Mouse (Mus musculus) forebrain, embryonic 15.5 days (tissue): ENCODE results near the gene Pcbp4. TPM values are rescaled to one million over a fixed set of nuclear protein-coding genes. Genes with fewer than 3 reads are reported as not detected.
A peak's percentile ranks its signal among the peaks of the same experiment; 100 is the strongest.

Experiments used
- ATAC-seq: fragments of 200-750 bp; cut with Nextera tagmentation; replicated peaks from 2 replicates; pipeline ENCODE4 v1.8.0; 2017; ENCODE audit warnings: mild to moderate bottlenecking, moderate TSS enrichment, moderate library complexity
- H3K27ac ChIP-seq: fragments of 300-500 bp; sonication (generic); replicated peaks from 2 replicates; pipeline ENCODE4 v1.5.1; 2015; ENCODE audit warnings: mild to moderate bottlenecking, inconsistent platforms
- H3K27me3 ChIP-seq: fragments of 300-500 bp; sonication (generic); 2 replicates; pipeline ENCODE4 v1.6.1; 2015; ENCODE audit warnings: inconsistent platforms
- H3K36me3 ChIP-seq: fragments of 300-500 bp; sonication (generic); 2 replicates; pipeline ENCODE4 v1.6.1; 2015; ENCODE audit warnings: mild to moderate bottlenecking, inconsistent platforms
- H3K4me1 ChIP-seq: fragments of 300-500 bp; sonication (generic); 2 replicates; pipeline ENCODE4 v1.6.1; 2015; ENCODE audit warnings: inconsistent platforms
- H3K4me2 ChIP-seq: fragments of 300-500 bp; sonication (generic); replicated peaks from 2 replicates; pipeline ENCODE4 v1.6.1; 2015; ENCODE audit warnings: mild to moderate bottlenecking, inconsistent platforms
- H3K4me3 ChIP-seq: fragments of 300-500 bp; sonication (generic); 2 replicates; pipeline ENCODE4 v1.5.1; 2015; ENCODE audit warnings: mild to moderate bottlenecking, inconsistent platforms
- H3K9ac ChIP-seq: fragments of 300-500 bp; sonication (generic); replicated peaks from 2 replicates; pipeline ENCODE4 v1.6.1; 2015; ENCODE audit warnings: mild to moderate bottlenecking, inconsistent platforms
- H3K9me3 ChIP-seq: fragments of 300-500 bp; sonication (generic); 2 replicates; pipeline ENCODE4 v1.6.1; 2016; ENCODE audit warnings: inconsistent platforms
- WGBS: fragments of 180-500 bp; shearing (Covaris S2); methylation state at CpG from one replicate; pipeline ENCODE4 v1.1.7; 2015; ENCODE audit warnings: mixed read lengths; 5-methylcytosine and 5-hydroxymethylcytosine counted together
- polyA plus RNA-seq: library from polyadenylated mRNA; unstranded; fragments of >200 nt; fragmentation: Nextera tagmentation; extraction: Ambion mirVana; gene quantifications from 2 replicates; pipeline ENCODE4 v1.2.1, GENCODE M21; 2015

Gene Pcbp4
- polyA plus RNA-seq: 251 and 266 TPM in 2 replicates

DNA sequence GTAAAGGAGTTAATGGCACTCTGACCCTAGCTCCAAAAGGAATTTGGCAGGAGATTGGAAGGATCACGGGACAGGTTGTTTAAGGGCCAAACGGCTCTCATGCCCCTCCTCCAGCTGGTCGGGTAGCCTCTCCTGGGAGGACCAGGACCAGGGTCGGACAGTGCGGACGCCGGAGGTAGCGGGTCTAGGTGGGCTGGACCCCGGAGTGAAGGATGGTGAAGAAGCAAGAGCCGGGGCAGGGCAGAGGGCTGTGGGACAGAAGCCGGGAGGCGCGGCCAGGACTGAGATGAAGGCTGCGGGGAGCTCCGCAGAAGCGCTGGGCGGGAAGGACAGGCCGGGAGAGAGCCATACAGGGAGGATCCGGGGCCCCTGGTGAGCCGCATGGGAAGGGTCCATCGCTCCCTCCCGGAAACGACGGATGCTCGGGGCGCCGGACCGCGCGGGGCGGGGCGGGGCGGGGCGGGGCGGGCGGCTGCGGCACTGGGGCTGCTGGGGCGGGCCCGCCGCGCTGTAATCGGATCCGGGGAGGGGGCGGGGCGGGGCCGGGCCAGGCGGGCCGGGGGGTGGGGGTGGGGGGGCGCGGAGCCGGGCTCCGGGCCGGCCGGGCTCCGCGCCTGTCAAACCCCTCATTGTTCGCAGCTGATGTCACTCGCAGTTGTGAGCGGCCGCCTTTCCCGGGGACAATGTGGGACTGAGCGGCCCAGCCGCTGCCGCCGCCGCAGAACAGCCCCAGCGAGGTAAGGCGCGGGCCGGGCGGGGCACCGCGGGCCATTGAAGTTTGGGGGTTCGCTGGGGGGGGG, at the start of gene Pcbp4:
Pcbp4 (plus strand) TSS at position 21 of the 800 bp plus-strand sequence.
- Histone ChIP-seq H3K27ac (peak within 1 kb of the TSS; percentile 93), H3K4me2 (peak within 1 kb of the TSS; percentile 96), H3K9ac (peak within 1 kb of the TSS; percentile 88), H3K4me1 (peaks cover 63% of the 10 kb centered on the region), H3K36me3 (no peaks in the 10 kb centered on the region), H3K9me3 (no peaks in the 10 kb centered on the region), H3K27me3 (no peaks in the 10 kb centered on the region), H3K4me3 (peak within 1 kb of the TSS; percentile 77)
- WGBS: 1% methylated on average over 51 of the region's 74 CpGs
- peak; percentile 72 for ATAC-seq

DNA sequence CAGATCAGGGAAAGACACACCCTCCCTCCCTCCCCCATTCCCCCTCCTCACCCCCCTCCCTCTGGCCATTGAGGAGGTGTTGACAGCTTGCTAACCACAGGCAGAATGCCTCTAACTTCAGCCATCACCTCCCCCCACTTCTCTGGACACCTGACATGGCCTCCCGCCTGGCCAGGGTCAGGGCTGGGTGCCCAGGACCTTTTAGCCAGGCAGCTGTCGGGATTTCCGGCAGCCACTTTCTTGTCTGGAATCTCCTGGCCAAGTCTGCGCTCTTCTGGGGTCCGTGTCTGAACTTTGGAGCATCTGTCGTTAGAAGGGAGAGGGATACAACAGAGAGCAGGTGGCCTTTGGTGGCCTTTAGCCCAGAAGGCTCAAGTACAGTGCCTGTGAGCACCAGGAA, 47.8 kb upstream of the Pcbp4 start:
- 47% methylated on average over 6 of the region's 6 CpGs for WGBS
- Histone ChIP-seq H3K36me3 (no peaks in the 10 kb centered on the region), H3K27ac (no peak overlapping the region), H3K9ac (no peak overlapping the region), H3K4me1 (peaks cover 5% of the 10 kb centered on the region; the same call in 1 of the 2 replicates), H3K4me3 (no peak overlapping the region), H3K9me3 (no peaks in the 10 kb centered on the region), H3K27me3 (no peaks in the 10 kb centered on the region), H3K4me2 (no peak overlapping the region)
- no peak for ATAC-seq

DNA sequence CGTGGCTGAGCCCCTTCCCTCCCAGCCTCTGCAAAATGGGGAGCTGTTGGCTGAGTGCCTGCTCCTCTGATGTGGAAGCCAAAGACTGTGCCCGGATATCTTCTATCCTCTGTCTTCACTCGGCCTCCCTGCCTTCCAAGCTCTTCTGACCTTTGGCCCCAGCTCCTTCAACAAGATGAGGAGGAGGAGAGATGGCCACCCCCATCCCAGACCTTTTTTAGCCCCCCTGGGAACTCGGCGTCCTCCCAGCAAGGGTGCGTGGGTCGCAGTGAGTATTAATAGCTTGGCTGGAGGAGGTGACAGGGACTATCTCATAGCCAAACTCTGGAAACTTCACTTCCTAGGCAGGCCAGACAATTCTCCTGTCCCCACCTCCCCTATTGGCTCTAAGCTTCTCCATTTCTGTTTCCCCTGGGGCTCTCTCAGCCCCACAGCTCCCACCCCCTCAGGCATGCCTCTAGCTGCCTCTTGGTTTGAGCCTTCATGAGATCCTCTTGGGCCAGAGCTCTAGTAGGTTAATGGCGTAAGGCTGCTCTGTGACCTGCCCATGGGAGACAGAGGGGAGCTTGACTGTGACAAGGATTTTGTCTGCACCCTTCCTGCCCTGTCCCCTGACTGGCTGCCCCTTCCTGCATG, 46.5 kb upstream of the Pcbp4 start:
- WGBS: 59% methylated on average over 8 of the region's 8 CpGs
- Histone ChIP-seq H3K4me3 (no peak overlapping the region), H3K9me3 (no peaks in the 10 kb centered on the region), H3K4me1 (peaks cover 10% of the 10 kb centered on the region; the same call in 1 of the 2 replicates), H3K9ac (no peak overlapping the region), H3K27ac (no peak overlapping the region), H3K36me3 (no peaks in the 10 kb centered on the region), H3K27me3 (no peaks in the 10 kb centered on the region), H3K4me2 (no peak overlapping the region)
- no peak for ATAC-seq

DNA sequence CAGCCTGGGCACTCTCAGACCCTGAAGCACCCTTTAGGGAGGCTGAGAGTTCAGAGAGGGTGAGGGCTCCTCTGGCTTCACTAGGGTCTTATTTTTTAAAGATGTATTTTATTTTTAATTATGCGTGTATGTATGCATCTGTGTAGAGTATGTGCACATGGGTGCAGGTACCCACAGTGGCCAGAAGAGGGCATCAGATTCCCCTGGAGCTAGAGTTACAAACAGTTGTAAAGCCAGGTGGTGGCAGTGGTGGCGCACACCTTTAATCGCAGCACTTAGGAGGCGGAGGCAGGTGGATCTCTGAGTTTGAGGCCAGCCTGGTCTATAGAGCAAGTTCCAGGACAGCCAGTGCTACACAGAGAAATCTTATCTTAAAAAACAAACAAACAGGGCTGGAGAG, 44.0 kb upstream of the Pcbp4 start:
- Histone ChIP-seq H3K36me3 (no peaks in the 10 kb centered on the region), H3K4me2 (no peak overlapping the region), H3K4me3 (no peak overlapping the region), H3K9me3 (no peaks in the 10 kb centered on the region), H3K9ac (no peak overlapping the region), H3K27me3 (no peaks in the 10 kb centered on the region), H3K27ac (no peak overlapping the region), H3K4me1 (peaks cover 10% of the 10 kb centered on the region; the same call in 1 of the 2 replicates)
- no peak for ATAC-seq
- 94% methylated on average over 4 of the region's 4 CpGs for WGBS

DNA sequence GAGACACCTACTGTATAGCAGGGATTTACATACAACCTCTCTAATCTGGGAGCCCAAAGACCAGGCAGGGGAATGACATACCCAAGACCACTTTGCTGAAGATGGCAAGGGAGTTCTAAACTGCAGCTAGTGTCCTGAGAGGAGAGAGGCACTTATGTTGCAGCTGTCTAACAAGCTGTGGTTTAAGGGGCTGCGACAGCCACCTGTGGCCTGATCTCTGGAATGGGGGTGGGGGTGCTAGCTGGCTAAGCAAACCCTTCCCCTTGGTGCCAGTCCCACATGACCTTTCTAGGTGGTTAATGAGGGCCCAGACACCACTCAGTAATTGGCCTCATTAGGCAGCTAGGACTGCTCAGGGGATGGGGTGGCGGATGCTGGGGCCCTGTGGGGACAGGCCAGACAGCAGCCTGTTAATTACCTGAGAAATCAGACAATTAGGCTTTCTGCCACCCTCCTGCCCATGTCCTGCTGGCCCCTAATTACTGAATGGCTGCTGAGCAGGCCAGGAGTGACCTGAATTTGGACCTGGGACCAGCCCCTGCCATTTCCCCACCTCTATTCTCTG, 42.9 kb upstream of the Pcbp4 start:
- H3K9ac ChIP-seq: no peak overlapping the region
- H3K36me3 ChIP-seq: no peaks in the 10 kb centered on the region
- no peaks in the 10 kb centered on the region for H3K9me3 ChIP-seq
- ATAC-seq: 0 out of 2 replicates have a peak, but pooled peaks have one; percentile 48
- H3K4me1 ChIP-seq: peaks cover 10% of the 10 kb centered on the region; the same call in 1 of the 2 replicates
- no peak overlapping the region for H3K27ac ChIP-seq
- 14% methylated on average over 2 of the region's 2 CpGs for WGBS
- H3K4me3 ChIP-seq: no peak overlapping the region
- H3K27me3 ChIP-seq: no peaks in the 10 kb centered on the region
- no peak overlapping the region for H3K4me2 ChIP-seq

DNA sequence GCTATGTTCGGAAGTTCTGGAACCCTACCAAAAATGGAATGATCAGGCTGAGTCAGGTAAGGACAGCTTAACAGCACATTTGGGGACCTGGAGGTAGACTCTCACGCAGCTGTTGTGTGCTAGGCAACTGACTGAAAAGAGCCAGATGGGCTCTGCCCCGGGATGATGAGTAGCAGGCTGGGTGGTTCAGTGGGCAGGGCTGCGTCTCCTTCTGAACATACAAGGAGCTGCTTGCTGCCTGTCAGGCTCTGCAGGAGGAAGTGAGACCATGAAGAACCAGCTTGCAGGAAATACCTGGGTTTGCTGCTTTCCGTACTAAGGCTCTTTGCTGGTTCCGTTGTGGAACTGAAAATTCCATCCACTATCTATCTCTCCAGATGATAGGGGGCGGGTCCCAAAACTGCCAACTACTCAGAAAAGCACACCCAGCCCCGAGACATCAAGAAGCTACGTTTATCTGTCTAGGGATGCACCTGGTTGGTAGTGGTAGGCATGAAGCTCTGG, 41.9 kb upstream of the Pcbp4 start:
- Histone ChIP-seq H3K9ac (no peak overlapping the region), H3K4me2 (no peak overlapping the region), H3K4me1 (peaks cover 6% of the 10 kb centered on the region; the same call in 1 of the 2 replicates), H3K27ac (no peak overlapping the region), H3K27me3 (no peaks in the 10 kb centered on the region), H3K36me3 (no peaks in the 10 kb centered on the region), H3K9me3 (no peaks in the 10 kb centered on the region), H3K4me3 (no peak overlapping the region)
- WGBS: 72% methylated on average over 9 of the region's 9 CpGs
- ATAC-seq: no peak

DNA sequence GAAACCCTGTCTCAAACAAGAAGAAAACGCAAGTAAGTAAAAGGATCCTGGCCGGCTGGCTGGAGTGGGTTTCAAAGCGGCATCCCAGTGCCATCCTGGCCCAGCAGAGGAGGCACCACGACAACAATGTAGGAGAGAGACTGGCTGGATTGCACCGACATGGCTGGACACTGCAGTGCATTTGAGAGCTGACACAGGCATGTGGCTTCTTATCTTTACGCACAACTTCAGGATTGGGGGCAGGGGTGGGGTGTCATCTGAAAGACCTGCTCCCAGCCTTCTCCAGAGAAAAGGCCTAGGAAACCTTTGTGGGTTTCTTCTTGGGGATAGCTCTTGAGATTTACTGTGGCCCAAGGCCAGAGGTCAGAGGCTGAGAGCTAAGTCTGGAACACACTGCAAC, 41.4 kb upstream of the Pcbp4 start:
- H3K36me3 ChIP-seq: no peaks in the 10 kb centered on the region
- WGBS: 76% methylated on average over 6 of the region's 6 CpGs
- no peak for ATAC-seq

DNA sequence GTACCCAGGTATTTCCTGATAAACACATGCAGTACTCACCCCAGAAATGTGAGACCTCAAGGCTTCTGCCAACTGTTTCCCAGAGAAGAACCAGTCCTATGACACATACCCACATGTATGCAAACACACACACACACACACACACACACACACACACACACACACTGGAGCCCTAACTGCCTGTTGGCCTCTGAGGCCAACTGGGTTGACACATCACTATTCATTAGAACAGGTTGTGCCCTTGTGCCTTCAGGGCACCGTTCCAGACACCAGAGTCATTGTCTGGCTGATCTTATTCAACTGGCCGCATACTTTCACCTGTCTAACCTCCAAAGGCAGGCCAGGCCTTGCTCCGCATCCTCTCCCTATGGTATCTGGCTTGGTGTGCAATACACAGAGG, 40.9 kb upstream of the Pcbp4 start:
- 70% methylated on average over 3 of the region's 3 CpGs for WGBS
- Histone ChIP-seq H3K4me2 (no peak overlapping the region), H3K9ac (no peak overlapping the region)

More for the DNA sequence above, 41.4 kb upstream of the Pcbp4 start:
- Histone ChIP-seq H3K4me2 (no peak overlapping the region), H3K9ac (no peak overlapping the region), H3K4me1 (peaks cover 6% of the 10 kb centered on the region; the same call in 1 of the 2 replicates), H3K27me3 (no peaks in the 10 kb centered on the region), H3K9me3 (no peaks in the 10 kb centered on the region), H3K4me3 (no peak overlapping the region), H3K27ac (no peak overlapping the region)

DNA sequence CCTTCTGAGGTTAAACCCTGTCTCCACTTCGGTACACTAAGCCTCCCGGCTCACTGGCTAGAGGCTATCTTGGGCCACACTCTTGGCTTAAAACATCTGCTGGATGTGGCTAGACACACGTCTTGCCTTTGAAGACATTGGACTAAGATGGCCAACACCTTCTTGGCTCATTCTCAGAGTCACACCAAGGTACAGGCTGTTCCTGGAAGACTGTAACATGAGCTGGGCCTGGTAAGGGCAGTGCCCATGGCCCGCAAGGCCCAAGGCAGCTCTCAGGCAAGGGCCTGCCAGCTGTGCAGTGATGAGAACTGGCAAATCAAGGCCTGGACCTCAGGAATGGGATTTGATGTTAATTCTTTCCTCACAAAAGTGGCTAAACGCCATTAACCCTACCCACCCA, 39.5 kb upstream of the Pcbp4 start:
- Histone ChIP-seq H3K27ac (no peak overlapping the region), H3K36me3 (no peaks in the 10 kb centered on the region), H3K9ac (no peak overlapping the region), H3K27me3 (no peaks in the 10 kb centered on the region), H3K4me1 (peaks cover 23% of the 10 kb centered on the region), H3K4me2 (no peak overlapping the region), H3K9me3 (no peaks in the 10 kb centered on the region), H3K4me3 (no peak overlapping the region)
- ATAC-seq: no peak
- WGBS: 88% methylated on average over 5 of the region's 5 CpGs

More for the DNA sequence above, 40.9 kb upstream of the Pcbp4 start:
- Histone ChIP-seq H3K27ac (no peak overlapping the region), H3K9me3 (no peaks in the 10 kb centered on the region), H3K27me3 (no peaks in the 10 kb centered on the region), H3K4me3 (no peak overlapping the region), H3K4me1 (peaks cover 9% of the 10 kb centered on the region), H3K36me3 (no peaks in the 10 kb centered on the region)
- no peak for ATAC-seq

DNA sequence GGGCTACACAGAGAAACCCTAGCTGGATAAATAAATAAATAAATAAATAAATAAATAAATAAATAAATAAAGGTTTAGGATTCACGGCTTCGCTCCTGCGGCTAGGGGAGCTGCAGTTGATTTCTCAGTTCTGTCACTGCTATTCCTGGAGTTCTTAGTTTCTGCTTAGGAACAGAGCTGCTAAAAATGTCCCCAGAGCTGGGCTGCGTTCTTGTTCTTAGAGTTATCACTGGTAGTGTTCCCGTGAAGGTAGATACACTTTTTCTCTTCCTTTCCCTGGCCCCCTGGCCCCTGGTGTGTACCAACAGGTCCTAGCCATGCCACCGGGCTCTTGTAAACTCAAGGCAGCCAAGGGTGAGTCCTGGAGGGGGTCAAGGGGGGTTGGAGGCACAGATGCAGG, 36.3 kb upstream of the Pcbp4 start:
- Histone ChIP-seq H3K27me3 (no peaks in the 10 kb centered on the region), H3K9me3 (no peaks in the 10 kb centered on the region), H3K4me1 (peaks cover 39% of the 10 kb centered on the region), H3K36me3 (no peaks in the 10 kb centered on the region), H3K4me3 (no peak overlapping the region), H3K4me2 (no peak overlapping the region), H3K27ac (no peak overlapping the region), H3K9ac (no peak overlapping the region)
- ATAC-seq: no peak
- WGBS: 89% methylated on average over 6 of the region's 6 CpGs

DNA sequence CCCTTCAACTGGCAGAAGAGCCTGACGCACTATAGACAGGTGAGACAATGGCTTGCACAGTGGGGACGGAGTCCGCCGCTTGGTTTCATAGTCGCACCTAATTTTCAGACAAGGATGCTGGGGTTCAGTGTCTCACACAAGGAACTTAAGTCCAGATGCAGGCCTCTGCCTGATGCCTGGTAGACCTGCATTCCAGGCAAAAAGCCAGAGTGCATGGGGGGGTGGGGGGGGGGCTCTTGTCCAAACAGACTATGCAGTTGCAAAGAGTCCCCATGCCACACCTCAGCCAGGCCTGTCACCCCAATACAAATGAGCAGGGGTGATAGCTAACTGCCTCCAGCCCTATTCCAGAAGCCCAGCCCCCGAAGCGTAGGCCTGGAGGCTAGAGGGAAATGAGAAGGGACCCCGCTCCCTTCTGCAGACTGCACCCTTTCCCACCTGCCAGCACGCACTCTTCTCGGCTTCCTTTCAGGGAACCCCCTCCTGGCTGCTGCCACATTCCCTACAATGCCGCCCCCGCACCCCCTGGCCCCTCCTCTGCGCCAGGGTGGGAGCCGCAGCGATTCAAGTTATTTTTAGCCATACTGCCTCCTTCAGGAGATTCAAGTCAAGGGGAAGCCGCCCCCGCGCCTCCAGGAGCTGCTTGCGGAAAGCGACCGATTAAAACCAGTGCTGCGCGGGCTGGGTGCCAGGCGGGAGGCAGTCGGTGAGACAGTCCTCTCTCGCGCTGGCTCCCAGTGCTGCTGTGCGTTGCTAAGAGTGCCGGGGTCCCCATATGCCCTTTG, 35.1 kb upstream of the Pcbp4 start:
- H3K36me3 ChIP-seq: no peaks in the 10 kb centered on the region
- H3K9me3 ChIP-seq: no peaks in the 10 kb centered on the region
- peak overlapping the region; percentile 80 for H3K4me2 ChIP-seq
- ATAC-seq: peak; percentile 83
- peak overlapping the region; percentile 37 for H3K4me3 ChIP-seq
- peak overlapping the region; percentile 45 for H3K9ac ChIP-seq
- 14% methylated on average over 29 of the region's 29 CpGs for whole genome bisulfite sequencing
- no peaks in the 10 kb centered on the region for H3K27me3 ChIP-seq
- H3K27ac ChIP-seq: peak overlapping the region; percentile 79
- H3K4me1 ChIP-seq: peaks cover 39% of the 10 kb centered on the region
